Mouse (Mus musculus) gonadal fat pad, adult 2 months (tissue): ENCODE results near the gene Lin37. TPM values are rescaled to one million over a fixed set of nuclear protein-coding genes. Genes with fewer than 3 reads are reported as not detected.

Experiments
- DNase-seq: peaks from one replicate; pipeline ENCODE4 v3.0.0-alpha.2; 2012; ENCODE audit warnings: low read depth
- polyA plus RNA-seq: library from polyadenylated mRNA; depleted of rRNA; stranded (reverse); fragments of >200 nt; gene quantifications from 2 replicates; pipeline ENCODE4 v1.2.3, GENCODE M21; 2012; rRNA removed

The Lin37 gene
- 28.9 and 31.8 TPM in 2 replicates for polyA plus RNA-seq

GRCm38 (mm10) chr7:30559443-30559954 is at the start of gene Lin37:
Gene Lin37 (minus strand): TSS chr7:30559838.
- peak; percentile 91 for DNase-seq

- no peak for DNase-seq
Observed at GRCm38 (mm10) chr7:30608476-30608875, 48.8 kb upstream of the Lin37 start.

- DNase-seq: no peak
Observed at GRCm38 (mm10) chr7:30607706-30608309, 48.2 kb upstream of the Lin37 start.

GRCm38 (mm10) chr7:30604944-30605343 is 45.3 kb upstream of the Lin37 start:
- DNase-seq: no peak

GRCm38 (mm10) chr7:30604424-30604823 is 44.8 kb upstream of the Lin37 start:
- DNase-seq: no peak

- peak; percentile 31 for DNase-seq
Observed at GRCm38 (mm10) chr7:30602583-30602982, 42.9 kb upstream of the Lin37 start.

- peak; percentile 45 for DNase-seq
Observed at GRCm38 (mm10) chr7:30600651-30601050, 41.0 kb upstream of the Lin37 start.

- DNase-seq: peak; percentile 68
Observed at GRCm38 (mm10) chr7:30599933-30600353, 40.3 kb upstream of the Lin37 start.

- no peak for DNase-seq
Observed at GRCm38 (mm10) chr7:30598786-30599185, 39.1 kb upstream of the Lin37 start, which contains the start of gene Zbtb32. Gene Zbtb32 (minus strand): TSS chr7:30598909.

GRCm38 (mm10) chr7:30596811-30597210 is 37.2 kb upstream of the Lin37 start:
- DNase-seq: no peak

GRCm38 (mm10) chr7:30596093-30596492 is 36.5 kb upstream of the Lin37 start:
- DNase-seq: no peak

GRCm38 (mm10) chr7:30594510-30595024 is 34.9 kb upstream of the Lin37 start:
- DNase-seq: no peak

- DNase-seq: no peak
Observed at GRCm38 (mm10) chr7:30593579-30594509, 34.2 kb upstream of the Lin37 start.

GRCm38 (mm10) chr7:30592772-30593423 is 33.3 kb upstream of the Lin37 start:
- DNase-seq: no peak

GRCm38 (mm10) chr7:30591605-30591951 is 31.9 kb upstream of the Lin37 start:
- no peak for DNase-seq

GRCm38 (mm10) chr7:30590927-30591604 is 31.4 kb upstream of the Lin37 start:
- no peak for DNase-seq

GRCm38 (mm10) chr7:30589435-30590301 is 30.0 kb upstream of the Lin37 start:
- peak; percentile 47 for DNase-seq

- peak; percentile 92 for DNase-seq
Observed at GRCm38 (mm10) chr7:30588676-30589434, 29.2 kb upstream of the Lin37 start, which contains the start of gene Kmt2b. Gene Kmt2b (minus strand): TSS chr7:30588726.

- DNase-seq: no peak
Observed at GRCm38 (mm10) chr7:30587842-30588667, 28.4 kb upstream of the Lin37 start.
